Mouse (Mus musculus) left cerebral cortex, adult 18-20 months (tissue): ENCODE data around the gene Stk10. TPM values are rescaled to one million over a fixed set of nuclear protein-coding genes. Genes with fewer than 3 reads are reported as not detected.

Experiments used
- DNase-seq, 2 experiments: peaks; one replicate each; pipeline ENCODE4 v3.0.0; 2021 to 2022; ENCODE audit warnings: low spot score in 2 of 2, mixed read lengths in 1 of 2
- total RNA-seq, 2 experiments: library from RNA; stranded (reverse); gene quantifications; 2 replicates each; pipeline ENCODE4 v1.2.3; 2021

Gene Stk10
- total RNA-seq, 2 experiments from 2014 or later = 8.4 to 9.5 TPM

- peak; percentile 56 to 57 for DNase-seq
These were observed 92.6 kb downstream of the Stk10 start for GRCm38 (mm10) chr11:32625677-32626076.

- DNase-seq = no peak
These were observed 93.0 kb downstream of the Stk10 start for GRCm38 (mm10) chr11:32626079-32626478.

GRCm38 (mm10) chr11:32627900-32628299 lies 94.8 kb downstream of the Stk10 start:
- no peak for DNase-seq

- no peak for DNase-seq
These were observed 96.7 kb downstream of the Stk10 start for GRCm38 (mm10) chr11:32629713-32630211.

- no peak for DNase-seq
These were observed 99.6 kb downstream of the Stk10 start for GRCm38 (mm10) chr11:32632671-32633070.

GRCm38 (mm10) chr11:32633542-32633941 lies 100.4 kb downstream of the Stk10 start:
- DNase-seq = no peak

GRCm38 (mm10) chr11:32634143-32634542 lies 101.0 kb downstream of the Stk10 start:
- DNase-seq = no peak

- DNase-seq = no peak
These were observed 101.7 kb downstream of the Stk10 start for GRCm38 (mm10) chr11:32634842-32635241.

GRCm38 (mm10) chr11:32636275-32636674 lies 103.2 kb downstream of the Stk10 start:
- no peak for DNase-seq

- no peak for DNase-seq
These were observed 105.6 kb downstream of the Stk10 start for GRCm38 (mm10) chr11:32638521-32639255.

GRCm38 (mm10) chr11:32640617-32641016 lies 107.5 kb downstream of the Stk10 start:
- DNase-seq = no peak

GRCm38 (mm10) chr11:32642249-32642876 lies 109.3 kb downstream of the Stk10 start, which contains the start of gene Fbxw11:
Gene Fbxw11, plus strand, starts transcription at chr11:32642724.
- peak; percentile 95 to 96 for DNase-seq

GRCm38 (mm10) chr11:32642899-32643886 lies 110.1 kb downstream of the Stk10 start:
- peak in 1 of 2 experiments; percentile 40 for DNase-seq

- DNase-seq = no peak
These were observed 110.9 kb downstream of the Stk10 start for GRCm38 (mm10) chr11:32644010-32644409.

GRCm38 (mm10) chr11:32647265-32647664 lies 114.2 kb downstream of the Stk10 start:
- DNase-seq = no peak

- no peak for DNase-seq
These were observed 117.2 kb downstream of the Stk10 start for GRCm38 (mm10) chr11:32650236-32650749.

- DNase-seq = no peak
These were observed 117.9 kb downstream of the Stk10 start for GRCm38 (mm10) chr11:32650893-32651590.

- DNase-seq = no peak
These were observed 118.6 kb downstream of the Stk10 start for GRCm38 (mm10) chr11:32651723-32652122.

GRCm38 (mm10) chr11:32662082-32662656 lies 129.1 kb downstream of the Stk10 start:
- peak in 1 of 2 experiments; percentile 25 for DNase-seq

GRCm38 (mm10) chr11:32665639-32666038 lies 132.5 kb downstream of the Stk10 start:
- DNase-seq = no peak
